Mouse (Mus musculus) lung, adult 18-20 months (tissue): ENCODE measurements around the gene Rcc1l.
A peak's percentile ranks its signal among the peaks of the same experiment; 100 is the strongest.

ENCODE experiments used
- DNase-seq, 2 experiments: peaks; one replicate each; pipeline ENCODE4 v3.0.0; 2022; ENCODE audit warnings: mixed read lengths in 2 of 2

Gene Rcc1l

DNA sequence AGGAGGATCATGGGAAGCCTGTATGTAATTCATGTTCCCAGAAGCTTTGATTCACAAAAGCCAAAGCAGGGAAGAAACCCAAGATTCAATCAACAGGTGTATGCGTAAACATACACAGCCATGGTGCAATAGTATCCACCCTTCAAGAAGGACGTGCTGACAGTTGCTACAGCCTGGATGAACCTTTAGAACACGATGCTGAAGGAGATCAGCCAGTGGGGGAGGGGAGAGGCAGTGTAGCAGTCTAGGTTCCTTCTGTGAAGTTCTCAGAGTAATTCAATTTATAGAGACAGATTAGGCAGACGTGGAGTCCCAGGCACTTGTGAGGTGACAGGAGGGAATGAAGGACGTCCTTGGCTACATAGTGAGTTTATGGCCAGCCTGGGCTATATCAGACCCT lies 61.6 kb downstream of the Rcc1l start:
- no peak for DNase-seq

- DNase-seq: no peak
Measured at GRCm38 (mm10) chr5:134105829-134106228, 70.7 kb downstream of the Rcc1l start.

DNA sequence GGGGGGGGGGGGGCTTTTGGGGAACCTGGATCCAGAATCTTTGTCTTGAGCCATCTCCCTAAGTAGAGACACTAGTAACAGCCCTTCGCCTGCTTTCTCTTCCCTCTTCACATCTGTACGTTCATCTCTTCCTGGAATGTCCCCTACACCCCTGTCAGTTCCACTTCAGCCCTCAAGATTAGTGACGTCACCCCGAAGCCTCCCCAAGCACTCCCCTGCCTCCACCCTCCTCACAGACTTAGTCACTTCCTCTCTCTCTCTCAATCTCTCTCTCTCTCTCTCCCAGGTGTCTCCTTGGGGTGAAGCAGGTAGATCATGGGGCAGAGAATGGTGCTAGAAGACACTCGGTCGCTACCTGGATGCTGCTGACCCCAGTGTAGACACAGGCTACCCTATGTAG lies 73.9 kb downstream of the Rcc1l start:
- DNase-seq: peak in 1 of 2 experiments; percentile 39

DNA sequence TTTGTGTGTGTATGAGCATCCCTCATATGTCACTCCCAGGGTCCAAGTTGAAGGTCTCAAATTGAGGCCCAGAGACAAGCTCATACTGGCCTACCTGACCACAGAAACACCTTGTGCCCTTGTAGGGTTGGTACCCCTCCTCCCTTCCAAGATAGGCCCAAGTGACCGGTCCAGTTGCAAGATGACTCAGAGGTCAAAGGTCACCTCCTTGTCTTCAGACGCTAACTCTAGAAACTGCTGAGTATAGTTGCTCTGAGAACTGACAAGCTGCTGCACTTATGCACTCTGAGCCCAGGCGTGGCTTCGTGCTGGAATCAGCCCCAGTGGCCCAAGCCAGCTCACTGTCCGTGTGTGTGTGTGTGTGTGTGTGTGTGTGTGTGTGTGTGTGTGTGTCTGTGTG lies 74.7 kb downstream of the Rcc1l start:
- DNase-seq: peak in 1 of 2 experiments; percentile 49

GRCm38 (mm10) chr5:134101322-134101721 lies 75.3 kb downstream of the Rcc1l start:
- DNase-seq: no peak

- no peak for DNase-seq
Measured at GRCm38 (mm10) chr5:134100232-134100771, 76.3 kb downstream of the Rcc1l start.

DNA sequence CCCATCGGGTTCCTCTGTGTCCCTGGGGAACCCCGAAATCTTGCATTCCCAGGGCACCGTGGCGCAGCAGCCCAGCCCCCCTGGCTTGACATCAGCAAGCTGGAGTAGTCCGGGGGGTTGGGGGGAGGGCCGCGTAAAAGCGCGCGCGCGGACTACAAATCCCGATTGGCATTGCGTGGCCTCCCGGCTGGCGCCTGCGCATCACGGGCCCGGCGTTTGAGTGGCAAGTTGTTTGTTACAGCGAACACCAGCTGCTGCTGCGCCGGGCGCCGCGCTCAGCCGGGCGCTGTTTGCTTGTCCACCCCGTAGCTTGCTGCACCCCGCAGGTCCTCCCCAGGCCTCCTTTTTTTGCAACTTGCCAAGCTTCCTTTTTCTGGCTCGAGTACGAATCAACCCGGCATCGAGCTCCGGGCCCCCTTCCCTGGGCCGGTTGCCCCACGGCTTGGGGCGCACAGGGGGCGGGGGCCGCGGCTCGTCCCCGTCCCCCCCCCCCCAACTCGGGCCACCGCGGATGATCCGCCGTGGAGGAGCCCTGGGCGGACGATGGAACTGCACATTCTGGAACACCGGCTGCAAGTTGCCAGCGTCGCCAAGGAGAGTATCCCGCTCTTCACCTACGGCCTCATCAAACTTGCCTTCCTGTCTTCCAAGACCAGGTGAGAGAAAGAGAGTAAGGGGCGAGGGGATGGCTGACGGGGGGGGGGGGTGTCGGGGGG lies 76.9 kb downstream of the Rcc1l start, which contains the start of gene Castor2:
TSS of gene Castor2 (plus strand) at position 216 of the 716 bp plus-strand sequence.
- DNase-seq: peak; percentile 93 to 95

GRCm38 (mm10) chr5:134098976-134099375 lies 77.6 kb downstream of the Rcc1l start:
- peak in 1 of 2 experiments; percentile 17 for DNase-seq

- no peak for DNase-seq
Measured at GRCm38 (mm10) chr5:134098341-134098902, 78.2 kb downstream of the Rcc1l start.
